Mouse (Mus musculus): Measurements from ENCODE around the gene Cdkl3. TPM values are rescaled to one million over a fixed set of nuclear protein-coding genes. Genes with fewer than 3 reads are reported as not detected.

Cdkl3 gene
- polyA plus RNA-seq, 1 experiment from 2014 or later, result 2.1 TPM

DNA sequence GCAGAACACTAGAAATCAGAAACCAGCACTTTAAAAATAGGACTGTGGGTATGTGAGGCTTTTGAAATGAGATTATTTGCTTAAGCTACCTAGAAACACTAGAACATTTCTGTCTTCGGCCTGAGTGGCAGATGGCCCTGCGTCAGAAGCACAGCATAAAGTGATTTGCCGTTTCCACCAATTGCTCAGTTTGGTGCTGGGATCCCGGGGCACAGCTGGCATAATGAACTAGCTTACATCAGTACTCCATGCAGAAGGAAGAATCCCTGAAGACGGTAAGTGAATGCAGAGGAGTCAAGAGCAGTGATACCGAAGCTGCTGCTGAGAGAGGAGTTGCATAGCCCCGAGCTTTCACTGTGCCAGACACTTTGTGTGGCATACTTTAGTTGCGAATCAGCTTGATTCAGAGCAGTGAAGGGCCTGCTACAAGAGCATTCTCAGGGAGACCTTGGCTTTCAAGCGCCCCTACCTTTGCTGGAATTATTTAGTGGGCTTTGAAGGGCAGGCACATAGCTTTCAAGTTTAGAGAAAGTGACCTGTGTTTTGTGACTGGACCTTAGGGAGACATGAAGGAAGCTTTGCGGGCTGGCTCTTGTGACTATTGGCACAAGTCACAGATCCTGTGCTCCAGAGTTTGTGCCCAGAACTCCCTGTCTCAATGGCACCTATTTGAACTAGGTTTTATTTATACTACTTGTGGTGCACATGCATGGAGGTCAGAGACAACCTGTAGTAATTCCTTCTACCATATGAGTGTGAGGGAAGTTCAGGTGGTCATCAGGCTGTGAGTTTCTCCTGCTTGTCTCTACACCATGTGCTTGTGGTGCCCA, 125.8 kb downstream of the Cdkl3 start:
- WGBS (ENCODE audit: insufficient replicate concordance), result 79% methylated on average over 10 of the region's 10 CpGs
- no peak overlapping the region for H3K4me3 ChIP-seq
- no peak for ATAC-seq
- H3K4me2 ChIP-seq, result no peak overlapping the region
- no peaks in the 10 kb centered on the region for H3K9me3 ChIP-seq (replicated peaks)
- H3K4me1 ChIP-seq, result peaks cover 6% of the 10 kb centered on the region; the same call in 1 of the 2 replicates
- H3K9ac ChIP-seq, result no peak overlapping the region
- no peaks in the 10 kb centered on the region for H3K27me3 ChIP-seq (replicated peaks)
- peaks cover 20% of the 10 kb centered on the region for H3K36me3 ChIP-seq
- H3K27ac ChIP-seq, result no peak overlapping the region

DNA sequence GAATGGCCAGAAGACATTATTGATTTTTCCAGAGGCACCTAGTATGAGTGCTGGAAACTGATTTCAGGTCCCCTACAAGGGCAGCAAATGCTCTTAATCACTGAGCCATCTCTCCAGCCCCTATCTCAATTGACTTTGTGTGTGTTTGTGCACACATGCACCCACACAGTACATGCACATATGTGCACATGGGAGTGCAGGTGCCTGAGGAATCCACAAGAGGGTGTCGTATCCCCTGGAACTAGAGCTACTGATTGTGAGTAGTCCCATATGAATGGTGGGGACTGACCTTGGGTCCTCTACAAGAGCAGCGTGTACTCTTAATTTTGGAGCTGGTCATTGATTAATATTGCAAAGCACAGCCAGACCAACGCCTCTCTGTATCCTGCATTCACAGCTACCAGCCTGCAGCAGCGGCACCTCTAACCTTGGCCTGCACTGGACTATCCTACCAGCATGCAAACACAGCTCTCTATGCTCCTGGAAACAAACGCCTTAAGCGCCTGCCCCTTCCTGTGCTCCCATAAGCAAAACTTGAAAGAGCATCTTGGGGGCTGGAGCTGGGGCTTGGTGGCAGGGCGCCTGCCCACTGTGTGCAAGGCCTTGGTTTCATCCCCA, 126.5 kb downstream of the Cdkl3 start:
- no peak overlapping the region for H3K4me2 ChIP-seq
- no peak overlapping the region for H3K4me3 ChIP-seq
- H3K27ac ChIP-seq, result no peak overlapping the region
- no peaks in the 10 kb centered on the region for H3K4me1 ChIP-seq
- no peaks in the 10 kb centered on the region for H3K27me3 ChIP-seq (replicated peaks)
- ATAC-seq, result no peak
- 72% methylated on average over 7 of the region's 7 CpGs for WGBS (ENCODE audit: insufficient replicate concordance)
- H3K9ac ChIP-seq, result no peak overlapping the region
- 0 out of 2 replicates have a peak, but pooled peaks cover 6% of the 10 kb centered on the region for H3K9me3 ChIP-seq (replicated peaks)
- peaks cover 13% of the 10 kb centered on the region; the same call in 1 of the 2 replicates for H3K36me3 ChIP-seq

Small RNA genes within 50 kb of the gene (microRNA-seq; reads per million reads assigned to microRNA genes)
- gene Gm24157 (1.4 reads per million), gene Mir3061 (56.9 reads per million, percentile 43 among the genes with 10 or more reads in this experiment)

Other genes with a start within 250 kb of the Cdkl3 start
- 9.9 and 11.0 TPM in 2 replicates for gene Sec24a, start 240.6 kb upstream of the Cdkl3 start, polyA plus RNA-seq (2016; fragmentation: Nextera tagmentation; extraction: Ambion mirVana)
- gene Sar1b, start 240.5 kb upstream of the Cdkl3 start, polyA plus RNA-seq (2016; fragmentation: Nextera tagmentation; extraction: Ambion mirVana), result 84.8 and 88.7 TPM in 2 replicates
- gene Jade2, start 146.6 kb upstream of the Cdkl3 start, polyA plus RNA-seq (2016; fragmentation: Nextera tagmentation; extraction: Ambion mirVana), result 0.92 and 0.95 TPM in 2 replicates
- gene Cdkn2aipnl, start 36.6 kb upstream of the Cdkl3 start, polyA plus RNA-seq (2016; fragmentation: Nextera tagmentation; extraction: Ambion mirVana), result 75.0 and 77.3 TPM in 2 replicates
- gene Ube2b, start 3.5 kb upstream of the Cdkl3 start, polyA plus RNA-seq (2016; fragmentation: Nextera tagmentation; extraction: Ambion mirVana), result 113 and 116 TPM in 2 replicates
- gene Ppp2ca, start 94.5 kb downstream of the Cdkl3 start, polyA plus RNA-seq (2016; fragmentation: Nextera tagmentation; extraction: Ambion mirVana), result 59.1 and 60.2 TPM in 2 replicates
- not detected in 2 replicates for gene Olfr1373, start 141.3 kb downstream of the Cdkl3 start, polyA plus RNA-seq (2016; fragmentation: Nextera tagmentation; extraction: Ambion mirVana)
- not detected in 2 replicates for gene Olfr1371, start 209.8 kb downstream of the Cdkl3 start, polyA plus RNA-seq (2016; fragmentation: Nextera tagmentation; extraction: Ambion mirVana)
- gene Skp1a, start 227.8 kb downstream of the Cdkl3 start, polyA plus RNA-seq (2016; fragmentation: Nextera tagmentation; extraction: Ambion mirVana), result 384 and 391 TPM in 2 replicates